ENCODE assay signal across 21 mouse cellular contexts in the genomic region with DNA sequence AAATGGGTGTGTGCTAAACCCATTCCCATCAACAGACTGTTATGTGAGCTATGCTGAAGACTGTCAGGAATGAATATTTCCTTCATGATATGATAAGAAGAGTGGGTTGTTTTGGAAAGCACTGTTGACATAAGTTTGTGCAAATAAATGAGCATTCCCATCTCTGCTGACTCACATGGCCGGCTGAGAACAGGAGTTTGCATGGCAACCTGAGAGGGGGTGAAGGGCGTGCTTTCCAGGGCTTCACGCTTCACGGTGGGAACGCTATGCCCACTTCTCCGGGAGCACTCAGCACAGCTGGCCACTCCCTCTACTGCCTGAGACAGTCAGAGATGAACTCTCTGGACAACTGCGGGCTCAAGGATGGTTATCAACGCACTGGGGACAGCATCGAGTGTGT.
DNase-seq lines count a peak whose midpoint lies in the region; ATAC-seq lines count a peak whose summit lies in the region.
"Had no signal": no experiment of that assay in that cellular context is flagged by ENCODE, and none has a peak within 500 bp of the region (broad histone marks: within the 10 kb centered on the region; RNA-seq: fewer than 3 reads in every experiment).

No protein-coding gene starts in this region.

- no peaks in the 10 kb centered on the region for H3K36me3 ChIP-seq in kidney, embryonic 16.5 days (ENCODE audit: insufficient read depth, low read length)
- H3K36me3 ChIP-seq: heart, embryonic 15.5 days; hindbrain, embryonic 12.5 days; liver, embryonic 12.5 days; lung, embryonic 15.5 days had no signal

- WGBS in kidney, embryonic 16.5 days: 39% methylated on average over 9 of the region's 9 CpGs

- H3K4me3 ChIP-seq in kidney, embryonic 16.5 days (ENCODE audit: low read length): no peak overlapping the region
- H3K4me3 ChIP-seq: heart, embryonic 15.5 days; hindbrain, embryonic 12.5 days; liver, embryonic 12.5 days; lung, embryonic 15.5 days had no signal

- no peaks in the 10 kb centered on the region for H3K9me3 ChIP-seq in kidney, embryonic 16.5 days (ENCODE audit: low read length)
- H3K9me3 ChIP-seq: heart, embryonic 15.5 days; hindbrain, embryonic 12.5 days; liver, embryonic 12.5 days; lung, embryonic 15.5 days had no signal

- H3K27ac ChIP-seq in kidney, embryonic 16.5 days (ENCODE audit: low read length): no peak overlapping the region
- H3K27ac ChIP-seq: heart, embryonic 15.5 days; hindbrain, embryonic 12.5 days; liver, embryonic 12.5 days had no signal

- DNase-seq in heart, adult 11 months: peak; percentile 89
- DNase-seq in heart, postnatal 25 days (ENCODE audit: low spot score): no peak
- DNase-seq in kidney, adult 9 months: no peak
- peak; percentile 6 to 12 for DNase-seq in urinary bladder, postnatal 36 days (ENCODE audit: low spot score in 2 of 2)
- no peak for DNase-seq in urinary bladder, adult 2 months (ENCODE audit: low spot score)
- peak; percentile 22 to 60 for DNase-seq in lung, postnatal 4 days
- no peak for DNase-seq in left cerebral cortex, adult 9 months (ENCODE audit: low spot score in 2 of 2)
- DNase-seq: cerebellum, adult 18-20 months; cerebellum, postnatal 25 days; embryo, embryonic 11 days; forebrain, postnatal 0 days; kidney, adult 2 months; left cerebral cortex, postnatal 4 days; thymus, postnatal 4 days had no signal

- no peak overlapping the region for H3K4me2 ChIP-seq in kidney, embryonic 16.5 days (replicated peaks; ENCODE audit: low read depth, low read length)
- H3K4me2 ChIP-seq: heart, embryonic 15.5 days; hindbrain, embryonic 12.5 days; liver, embryonic 12.5 days; lung, embryonic 15.5 days; midbrain, embryonic 11.5 days had no signal

- intact Hi-C loops in heart, postnatal 25 days (cut with DNase I): no loop called here

- H3K4me1 ChIP-seq in kidney, embryonic 16.5 days (ENCODE audit: insufficient read depth, low read length): peaks cover 17% of the 10 kb centered on the region
- H3K4me1 ChIP-seq: hindbrain, embryonic 12.5 days had no signal

- no peak overlapping the region for H3K9ac ChIP-seq in kidney, embryonic 16.5 days (replicated peaks; ENCODE audit: low read length)
- H3K9ac ChIP-seq: forebrain, postnatal 0 days; heart, embryonic 15.5 days; hindbrain, embryonic 12.5 days; liver, embryonic 12.5 days; lung, embryonic 15.5 days had no signal

- ATAC-seq in kidney, embryonic 16.5 days (ENCODE audit: low FRiP score, low TSS enrichment): peak; percentile 74; the same call in 1 of the 2 replicates
- ATAC-seq: forebrain, postnatal 0 days; liver, embryonic 12.5 days had no signal

- H3K27me3 ChIP-seq in kidney, embryonic 16.5 days (ENCODE audit: insufficient read depth, low read length): no peaks in the 10 kb centered on the region
- H3K27me3 ChIP-seq: CH12.LX; heart, embryonic 15.5 days; hindbrain, embryonic 12.5 days; liver, embryonic 12.5 days; lung, embryonic 15.5 days had no signal

Comparison
In these comparisons a context has a peak if more than half of its experiments do, and no peak if none do; other contexts are left out.
1. DNase-seq: peak in heart, adult 11 months (single experiment), urinary bladder, postnatal 36 days (2 of 2) and lung, postnatal 4 days (2 of 2); none in heart, postnatal 25 days (single experiment), kidney, adult 9 months (single experiment), urinary bladder, adult 2 months (single experiment) and left cerebral cortex, adult 9 months (0 of 2).